Comparison of ENCODE assay signal across 8 mouse cellular contexts in genomic region chr15:59828421-59828820, GRCm38 (mm10).
DNase-seq lines count a peak whose midpoint lies in the region; ATAC-seq and TF ChIP-seq lines count a peak whose summit lies in the region.

No protein-coding gene starts in this region.

- WGBS in hindbrain, embryonic 11.5 days = 19% methylated on average over 5 of the region's 5 CpGs
- WGBS in lung, postnatal 0 days = 19% methylated on average over 5 of the region's 5 CpGs

- no peak overlapping the region for H3K27ac ChIP-seq in hindbrain, embryonic 11.5 days (ENCODE audit: low read depth, low read length)
- no peak overlapping the region for H3K27ac ChIP-seq in lung, postnatal 0 days (ENCODE audit: low read length)

- DNase-seq in MN1 (ENCODE audit: low spot score) = peak; percentile 91
- peak; percentile 81 to 85 for DNase-seq in cerebellum, adult 18-20 months
- DNase-seq in hindbrain, embryonic 11.5 days (ENCODE audit: low spot score) = peak; percentile 80
- DNase-seq in layer of hippocampus, adult 9-11 months = peak; percentile 81
- DNase-seq in lung, postnatal 0 days (ENCODE audit: low spot score) = peak; percentile 93
- peak; percentile 52 for DNase-seq in ovary, postnatal 10 days (ENCODE audit: low spot score)
- peak; percentile 76 for DNase-seq in thymus, postnatal 14 days

- H3K9ac ChIP-seq in hindbrain, embryonic 11.5 days (ENCODE audit: low read depth, low read length) = no peak overlapping the region
- H3K9ac ChIP-seq in lung, postnatal 0 days (replicated peaks; ENCODE audit: low read depth) = no peak overlapping the region

- no peaks in the 10 kb centered on the region for H3K9me3 ChIP-seq in hindbrain, embryonic 11.5 days (ENCODE audit: control insufficient read depth, low read length)
- no peaks in the 10 kb centered on the region for H3K9me3 ChIP-seq in lung, postnatal 0 days (ENCODE audit: low read length)

- no peak overlapping the region for H3K4me3 ChIP-seq in hindbrain, embryonic 11.5 days (ENCODE audit: low read depth, low read length)
- no peak overlapping the region for H3K4me3 ChIP-seq in lung, postnatal 0 days (ENCODE audit: low read depth, low read length)

- H3K27me3 ChIP-seq in hindbrain, embryonic 11.5 days (ENCODE audit: control insufficient read depth, insufficient read depth, low read length) = no peaks in the 10 kb centered on the region
- no peaks in the 10 kb centered on the region for H3K27me3 ChIP-seq in lung, postnatal 0 days (replicated peaks; ENCODE audit: insufficient read depth, low read length)

- no peak overlapping the region for H3K4me2 ChIP-seq in hindbrain, embryonic 11.5 days (replicated peaks; ENCODE audit: low read depth, low read length)
- H3K4me2 ChIP-seq in lung, postnatal 0 days (replicated peaks; ENCODE audit: low read depth, low read length) = no peak overlapping the region

- ATAC-seq in frontal cortex, adult (ENCODE audit: low TSS enrichment) = peak; percentile 97
- ATAC-seq in hindbrain, embryonic 11.5 days (ENCODE audit: low FRiP score) = peak; percentile 77
- ATAC-seq in lung, postnatal 0 days = peak; percentile 34

- H3K36me3 ChIP-seq in hindbrain, embryonic 11.5 days (ENCODE audit: control insufficient read depth, insufficient read depth, low read length) = no peaks in the 10 kb centered on the region
- no peaks in the 10 kb centered on the region for H3K36me3 ChIP-seq in lung, postnatal 0 days (ENCODE audit: insufficient read depth, low read length)

- TF ChIP-seq CTCF in lung, postnatal 0 days (IDR thresholded peaks at IDR 0.05) = peak; percentile 91

- TF ChIP-seq EP300 in lung, postnatal 0 days (IDR thresholded peaks at IDR 0.05) = no peak

- H3K4me1 ChIP-seq in hindbrain, embryonic 11.5 days (replicated peaks; ENCODE audit: control insufficient read depth, insufficient read depth, low read length) = no peaks in the 10 kb centered on the region
- no peaks in the 10 kb centered on the region; the same call in 1 of the 2 replicates for H3K4me1 ChIP-seq in lung, postnatal 0 days (ENCODE audit: insufficient read depth, low read depth, low read length)

Comparison
In these comparisons a context has a peak if more than half of its experiments do, and no peak if none do; other contexts are left out.
1. ATAC-seq: peak in every context shown above with its lines; median percentile 97 in frontal cortex, adult; 77 in hindbrain, embryonic 11.5 days; 34 in lung, postnatal 0 days.